Mouse (Mus musculus) adrenal gland, postnatal 36 days (tissue): ENCODE results near the gene Tcl1. TPM values are rescaled to one million over a fixed set of nuclear protein-coding genes. Genes with fewer than 3 reads are reported as not detected.
"Not testable (repeated sequence)": the region's sequence is repeated elsewhere in the genome, so short reads cannot be mapped to it uniquely, and the experiment has no call there.

ENCODE experiments used
- DNase-seq, 2 experiments: peaks; one replicate each; pipeline ENCODE4 v3.0.0; 2021; ENCODE audit warnings: mixed read lengths in 1 of 2
- total RNA-seq, 2 experiments: library from RNA; stranded (reverse); gene quantifications; 2 replicates each; pipeline ENCODE4 v1.2.3; 2021

The Tcl1 gene
- total RNA-seq, 2 experiments from 2014 or later = not detected

DNA sequence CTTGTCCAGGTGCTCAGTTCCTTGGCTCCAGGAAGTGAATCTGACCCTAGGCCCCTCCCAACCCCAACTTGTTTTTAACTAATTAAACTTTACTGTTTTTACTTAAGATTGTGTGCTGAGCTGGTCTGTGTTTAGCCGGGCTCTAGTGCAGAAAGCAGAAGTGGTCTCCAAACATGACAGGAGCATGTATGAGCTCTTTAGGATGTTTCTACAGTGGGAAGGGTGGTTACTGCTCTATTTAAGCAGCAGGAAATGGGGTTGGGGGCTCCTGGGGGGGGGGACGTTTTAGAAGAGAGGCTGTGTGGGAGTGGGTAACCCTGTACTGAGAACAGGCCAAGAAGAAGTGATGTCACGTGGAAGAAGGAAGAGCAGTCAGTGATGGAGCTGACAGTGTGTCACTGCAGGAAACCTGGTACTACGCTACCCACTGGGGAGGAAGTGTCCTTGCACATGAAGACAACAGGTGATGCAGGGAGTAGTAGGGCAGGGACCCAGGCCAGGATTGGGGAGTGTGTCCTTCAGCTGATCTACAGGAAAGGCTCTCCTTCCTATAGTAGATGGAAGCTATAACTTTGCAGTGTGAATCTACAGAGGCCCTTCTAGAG is 41.5 kb downstream of the Tcl1 start:
- not testable (repeated sequence) for DNase-seq

DNA sequence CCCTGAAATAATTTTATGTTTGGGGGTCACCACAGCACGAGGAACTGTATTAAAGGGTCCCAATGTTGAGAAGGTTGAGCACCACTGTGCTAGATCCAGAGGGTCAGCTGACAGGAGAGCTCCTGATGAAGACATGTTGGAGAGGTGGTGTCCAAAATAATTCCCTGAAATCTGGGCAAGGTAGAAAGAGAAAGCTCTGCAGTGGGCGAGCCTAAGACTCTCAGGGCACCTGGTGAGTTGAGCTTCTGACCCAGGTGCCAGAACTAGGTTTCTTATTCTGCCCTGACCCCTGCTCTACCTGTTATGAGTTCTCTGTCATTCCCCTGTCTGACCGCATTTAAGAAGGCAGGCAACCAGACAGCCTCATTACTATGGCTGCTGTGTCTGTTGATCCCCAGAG is 46.5 kb downstream of the Tcl1 start, which contains the start of gene Tcl1b5:
Gene Tcl1b5, plus strand, starts transcription at position 301 of the 400 bp plus-strand sequence.
- not testable (repeated sequence) for DNase-seq

DNA sequence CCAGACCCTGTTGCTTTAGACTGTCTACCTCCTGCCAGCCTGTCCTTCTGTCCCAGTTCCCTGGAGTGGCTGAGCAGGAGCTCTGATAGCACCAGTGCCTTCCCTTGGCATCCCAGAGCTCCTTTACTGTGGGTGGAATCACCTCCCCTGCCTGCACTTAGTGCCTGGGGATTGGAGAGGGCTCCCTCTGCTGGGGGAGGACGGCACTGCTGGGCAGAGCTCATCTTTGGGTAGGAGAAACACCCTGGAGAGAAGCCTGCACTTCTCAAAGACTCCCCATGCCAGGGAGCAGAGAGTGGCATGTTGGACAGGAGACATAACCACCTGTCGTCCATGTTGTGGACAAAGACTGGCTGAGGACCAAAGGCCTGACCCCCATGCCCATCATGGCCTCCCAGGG is 48.3 kb downstream of the Tcl1 start:
- DNase-seq = peak; percentile 86

DNA sequence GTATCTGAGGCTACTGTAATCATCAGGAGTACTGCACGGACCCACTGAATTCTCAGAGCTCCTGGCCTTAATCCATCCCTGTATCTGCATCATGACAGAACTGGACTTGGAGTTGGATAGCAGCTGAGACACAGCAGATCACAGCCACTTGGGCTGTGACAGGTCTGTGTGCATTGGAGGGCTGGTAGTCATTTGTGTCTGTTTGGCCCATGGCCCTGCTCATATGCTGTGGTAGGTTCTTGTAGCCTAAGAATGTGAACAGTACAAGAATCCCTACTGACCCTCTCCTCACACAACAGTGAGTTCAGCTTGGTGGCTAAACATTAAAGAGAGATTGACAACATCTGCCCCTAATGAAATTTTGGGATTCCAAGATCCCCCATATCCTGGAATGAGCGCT is 49.2 kb downstream of the Tcl1 start:
- DNase-seq = no peak

Other genes starting within 250 kb of the Tcl1 start
- 10 to 100 TPM; 16.5 to 18.2 TPM for gene Syne3, start 213.0 kb downstream of the Tcl1 start, total RNA-seq
- 100 to 1,000 TPM; 159 to 254 TPM for gene Glrx5, start 190.1 kb downstream of the Tcl1 start, total RNA-seq
- not detected for gene Tcl1b2, start 76.8 kb downstream of the Tcl1 start, total RNA-seq
- not detected for gene Tcl1b1, start 63.1 kb downstream of the Tcl1 start, total RNA-seq
- not detected for gene Tcl1b5, start 46.4 kb downstream of the Tcl1 start, total RNA-seq
- not detected for gene Tcl1b3, start 31.8 kb downstream of the Tcl1 start, total RNA-seq
- gene Tcl1b4, start 20.8 kb downstream of the Tcl1 start, total RNA-seq = not detected
- under 1 TPM; 0.53 to 0.66 TPM for gene Tunar, start 111.1 kb upstream of the Tcl1 start, total RNA-seq
- gene D430019H16Rik, start 231.1 kb upstream of the Tcl1 start, total RNA-seq = 1 to 10 TPM; 2.6 to 4.3 TPM